Mouse (Mus musculus) heart, postnatal 0 days (tissue): ENCODE data around the gene Aym1.
A peak's percentile ranks its signal among the peaks of the same experiment; 100 is the strongest.

Experiments
- CTCF ChIP-seq: IDR thresholded peaks from 2 replicates; pipeline ENCODE4 v1.5.1; 2016; ENCODE audit warnings: antibody characterized with exemption, control low read depth, low read depth
- EP300 ChIP-seq: IDR thresholded peaks from 2 replicates; pipeline ENCODE4 v1.6.1; 2016; ENCODE audit warnings: antibody characterized with exemption, low read depth

DNA sequence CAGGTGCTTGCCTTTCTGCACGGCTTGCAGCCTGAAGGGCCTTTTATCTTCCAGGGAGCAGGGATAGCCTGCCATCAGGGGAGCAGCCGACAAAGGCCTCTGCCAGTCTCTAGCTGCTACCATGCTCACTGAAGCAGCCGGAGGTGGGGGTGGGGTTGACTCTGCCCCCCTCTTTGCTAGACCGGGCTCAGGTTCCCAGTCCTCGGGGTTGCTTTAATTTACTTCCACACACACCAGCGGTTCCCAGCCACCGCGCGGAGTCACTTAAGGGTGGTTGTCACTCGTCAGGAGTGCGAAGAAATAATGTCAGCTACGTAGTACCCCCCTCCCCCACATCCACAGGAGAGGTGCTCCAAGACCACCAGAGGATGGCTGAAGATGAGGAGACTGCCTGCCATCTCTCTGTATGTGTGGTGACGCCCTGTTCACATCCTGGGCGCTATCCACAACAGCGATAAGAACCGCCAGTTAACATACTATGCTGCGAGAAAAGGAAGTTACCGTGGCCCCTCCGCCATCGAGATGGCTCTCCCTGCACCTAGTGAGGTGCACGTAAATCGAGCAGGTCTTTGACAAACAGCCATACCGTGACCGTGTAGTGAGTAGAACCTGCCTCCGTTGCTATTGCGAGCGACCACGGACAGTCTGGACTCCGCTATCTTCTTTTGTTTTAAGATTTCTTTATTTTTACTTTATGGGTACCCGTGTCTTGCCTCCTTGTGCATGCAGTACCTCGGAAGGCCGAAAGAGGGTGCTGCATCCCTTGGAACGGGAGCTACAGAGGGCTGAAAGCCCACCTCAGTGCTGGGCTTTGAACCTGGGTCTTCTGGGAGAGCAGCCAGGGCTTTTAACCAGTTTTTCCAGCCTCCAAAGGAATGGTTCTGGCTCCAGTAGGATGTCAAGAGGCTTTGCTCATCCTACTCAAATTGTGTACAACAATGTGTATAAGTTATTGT lies 16.2 kb downstream of the Aym1 start:
- TF ChIP-seq CTCF (peak; percentile 53), EP300 (no peak)
